Mouse (Mus musculus): ENCODE measurements around the gene Kcnq2.

Kcnq2 gene

DNA sequence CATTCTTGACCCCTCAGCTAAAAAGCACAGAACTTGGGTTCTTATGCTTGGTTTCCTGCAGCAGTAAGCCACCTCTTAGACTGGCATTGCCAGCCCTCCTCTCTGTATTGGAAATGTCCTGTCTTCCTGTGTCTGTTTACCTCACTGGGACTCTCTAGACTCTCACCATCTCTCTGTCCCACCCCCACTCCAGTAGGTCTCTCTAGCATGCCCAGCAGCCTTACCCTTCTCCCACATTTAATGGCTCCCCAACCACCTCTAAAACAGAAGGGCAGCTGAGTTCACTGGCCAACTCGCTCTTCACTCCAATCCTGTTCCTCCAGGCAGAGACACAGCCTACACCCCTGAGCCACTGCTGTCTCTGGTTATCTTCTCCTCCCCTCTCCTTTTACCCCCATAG, 33.5 kb downstream of the Kcnq2 start:
- no peak for DNase-seq (ENCODE audit: low read depth, low spot score)
- Histone ChIP-seq H3K27me3 (ENCODE audit: control insufficient read depth, insufficient read depth, low read length, poor library complexity, severe bottlenecking) (no peaks in the 10 kb centered on the region), H3K36me3 (ENCODE audit: control insufficient read depth, insufficient read depth, low read length, poor library complexity, severe bottlenecking) (no peaks in the 10 kb centered on the region)

- Histone ChIP-seq H3K36me3 (ENCODE audit: control insufficient read depth, insufficient read depth, low read length, poor library complexity, severe bottlenecking) (no peaks in the 10 kb centered on the region), H3K27me3 (ENCODE audit: control insufficient read depth, insufficient read depth, low read length, poor library complexity, severe bottlenecking) (no peaks in the 10 kb centered on the region)
- DNase-seq (ENCODE audit: low read depth, low spot score): no peak
Measured at GRCm38 (mm10) chr2:181100087-181100486, 35.0 kb downstream of the Kcnq2 start.

- H3K27me3 ChIP-seq (ENCODE audit: control insufficient read depth, insufficient read depth, low read length, poor library complexity, severe bottlenecking): no peaks in the 10 kb centered on the region
- H3K36me3 ChIP-seq (ENCODE audit: control insufficient read depth, insufficient read depth, low read length, poor library complexity, severe bottlenecking): no peaks in the 10 kb centered on the region
- DNase-seq (ENCODE audit: low read depth, low spot score): no peak
Measured at GRCm38 (mm10) chr2:181090123-181090522, 45.0 kb downstream of the Kcnq2 start.

GRCm38 (mm10) chr2:181084997-181085396, 50.1 kb downstream of the Kcnq2 start:
- DNase-seq (ENCODE audit: low read depth, low spot score): no peak
- Histone ChIP-seq H3K27me3 (ENCODE audit: control insufficient read depth, insufficient read depth, low read length, poor library complexity, severe bottlenecking) (no peaks in the 10 kb centered on the region), H3K36me3 (ENCODE audit: control insufficient read depth, insufficient read depth, low read length, poor library complexity, severe bottlenecking) (no peaks in the 10 kb centered on the region)

- H3K27me3 ChIP-seq (ENCODE audit: control insufficient read depth, insufficient read depth, low read length, poor library complexity, severe bottlenecking): no peaks in the 10 kb centered on the region
- DNase-seq (ENCODE audit: low read depth, low spot score): no peak
- H3K36me3 ChIP-seq (ENCODE audit: control insufficient read depth, insufficient read depth, low read length, poor library complexity, severe bottlenecking): no peaks in the 10 kb centered on the region
Measured at GRCm38 (mm10) chr2:181083945-181084344, 51.2 kb downstream of the Kcnq2 start.

- H3K36me3 ChIP-seq (ENCODE audit: control insufficient read depth, insufficient read depth, low read length, poor library complexity, severe bottlenecking): no peaks in the 10 kb centered on the region
- no peak for DNase-seq (ENCODE audit: low read depth, low spot score)
- H3K27me3 ChIP-seq (ENCODE audit: control insufficient read depth, insufficient read depth, low read length, poor library complexity, severe bottlenecking): no peaks in the 10 kb centered on the region
Measured at GRCm38 (mm10) chr2:181080886-181081285, 54.2 kb downstream of the Kcnq2 start.

DNA sequence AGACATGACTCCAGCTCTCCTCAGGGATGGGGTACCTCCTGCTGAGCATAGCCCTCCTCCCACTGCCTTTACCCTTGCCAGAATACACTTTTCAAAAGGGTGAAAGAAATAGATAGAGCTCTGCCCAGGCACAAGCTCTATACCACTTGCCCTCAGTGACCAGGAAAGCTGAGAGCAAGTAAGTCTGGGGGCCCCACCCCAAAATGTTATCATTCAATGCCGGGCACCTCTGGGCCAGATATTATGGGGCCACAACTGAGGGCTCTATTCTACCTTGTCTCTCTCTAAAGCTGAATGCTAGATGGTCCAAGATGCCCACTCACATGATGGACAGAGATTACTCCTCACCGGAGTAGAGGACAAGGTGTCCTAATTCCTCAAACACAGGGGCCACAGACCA, 55.6 kb downstream of the Kcnq2 start:
- Histone ChIP-seq H3K27me3 (ENCODE audit: control insufficient read depth, insufficient read depth, low read length, poor library complexity, severe bottlenecking) (no peaks in the 10 kb centered on the region), H3K36me3 (ENCODE audit: control insufficient read depth, insufficient read depth, low read length, poor library complexity, severe bottlenecking) (no peaks in the 10 kb centered on the region)
- DNase-seq (ENCODE audit: low read depth, low spot score): no peak

DNA sequence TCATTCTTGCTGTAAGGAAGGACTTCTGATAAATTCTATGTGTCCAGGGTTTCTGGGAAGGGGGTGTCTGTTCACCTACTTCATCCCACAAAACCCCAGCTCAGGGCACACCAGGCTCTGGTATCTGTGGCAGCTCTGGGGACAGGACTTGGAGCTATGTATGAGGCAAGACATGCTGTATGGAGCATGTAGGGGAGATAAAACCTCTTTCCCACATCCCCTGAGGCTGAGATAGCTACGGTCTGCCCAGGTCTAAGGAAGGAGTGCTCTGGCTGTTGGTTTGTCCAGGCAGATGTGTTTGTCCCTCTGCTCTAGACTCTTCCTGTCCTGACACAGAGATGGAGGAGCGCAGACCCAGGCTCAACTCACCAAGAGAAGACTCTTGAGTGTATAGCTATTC, 56.2 kb downstream of the Kcnq2 start:
- DNase-seq (ENCODE audit: low read depth, low spot score): no peak
- Histone ChIP-seq H3K36me3 (ENCODE audit: control insufficient read depth, insufficient read depth, low read length, poor library complexity, severe bottlenecking) (no peaks in the 10 kb centered on the region), H3K27me3 (ENCODE audit: control insufficient read depth, insufficient read depth, low read length, poor library complexity, severe bottlenecking) (no peaks in the 10 kb centered on the region)

GRCm38 (mm10) chr2:181075501-181075900, 59.6 kb downstream of the Kcnq2 start:
- no peaks in the 10 kb centered on the region for H3K27me3 ChIP-seq (ENCODE audit: control insufficient read depth, insufficient read depth, low read length, poor library complexity, severe bottlenecking)
- H3K36me3 ChIP-seq (ENCODE audit: control insufficient read depth, insufficient read depth, low read length, poor library complexity, severe bottlenecking): no peaks in the 10 kb centered on the region
- no peak for DNase-seq (ENCODE audit: low read depth, low spot score)

DNA sequence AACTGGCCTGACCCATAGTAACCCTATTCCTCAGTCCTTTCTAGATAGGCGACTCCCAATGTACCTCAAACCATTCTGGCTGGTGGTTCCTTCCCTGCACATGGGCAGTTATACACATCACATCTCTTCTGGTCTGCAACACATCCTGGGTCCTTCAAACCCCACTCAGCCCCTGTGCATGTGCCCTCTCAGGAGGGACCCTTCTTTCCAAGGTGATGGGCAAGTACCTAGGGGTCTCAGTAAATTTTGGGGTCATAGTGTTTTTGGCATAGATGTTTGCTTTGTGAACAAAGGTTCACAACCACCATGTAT, 62.7 kb downstream of the Kcnq2 start:
- no peaks in the 10 kb centered on the region for H3K27me3 ChIP-seq (ENCODE audit: control insufficient read depth, insufficient read depth, low read length, poor library complexity, severe bottlenecking)
- no peak for DNase-seq (ENCODE audit: low read depth, low spot score)
- no peaks in the 10 kb centered on the region for H3K36me3 ChIP-seq (ENCODE audit: control insufficient read depth, insufficient read depth, low read length, poor library complexity, severe bottlenecking)

- Histone ChIP-seq H3K36me3 (ENCODE audit: control insufficient read depth, insufficient read depth, low read length, poor library complexity, severe bottlenecking) (no peaks in the 10 kb centered on the region), H3K27me3 (ENCODE audit: control insufficient read depth, insufficient read depth, low read length, poor library complexity, severe bottlenecking) (no peaks in the 10 kb centered on the region)
- DNase-seq (ENCODE audit: low read depth, low spot score): peak; percentile 76
Measured at GRCm38 (mm10) chr2:181071706-181072402, 63.2 kb downstream of the Kcnq2 start.

GRCm38 (mm10) chr2:181070136-181070535, 65.0 kb downstream of the Kcnq2 start:
- no peak for DNase-seq (ENCODE audit: low read depth, low spot score)
- Histone ChIP-seq H3K36me3 (ENCODE audit: control insufficient read depth, insufficient read depth, low read length, poor library complexity, severe bottlenecking) (no peaks in the 10 kb centered on the region), H3K27me3 (ENCODE audit: control insufficient read depth, insufficient read depth, low read length, poor library complexity, severe bottlenecking) (no peaks in the 10 kb centered on the region)

DNA sequence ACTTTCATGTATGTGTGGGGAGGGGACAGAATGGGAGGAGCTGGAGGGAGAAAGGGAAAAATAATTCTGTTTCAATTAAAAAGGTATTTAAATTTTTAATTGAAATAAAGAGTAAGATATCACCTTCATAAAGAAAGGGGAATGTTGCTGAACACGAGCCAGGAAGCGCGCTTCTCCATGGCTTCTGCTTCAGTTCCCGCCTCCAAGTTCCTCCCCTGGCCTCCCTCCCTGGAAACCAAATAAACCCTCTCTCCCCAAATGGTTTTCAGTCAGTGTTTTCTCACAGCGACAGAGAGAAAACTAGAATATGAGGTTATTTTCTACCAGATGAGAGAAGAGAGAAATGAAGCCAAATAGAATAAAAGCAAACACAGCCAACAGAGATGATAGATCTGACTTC, 66.6 kb downstream of the Kcnq2 start:
- H3K36me3 ChIP-seq (ENCODE audit: control insufficient read depth, insufficient read depth, low read length, poor library complexity, severe bottlenecking): no peaks in the 10 kb centered on the region
- no peak for DNase-seq (ENCODE audit: low read depth, low spot score)
- no peaks in the 10 kb centered on the region for H3K27me3 ChIP-seq (ENCODE audit: control insufficient read depth, insufficient read depth, low read length, poor library complexity, severe bottlenecking)

- H3K36me3 ChIP-seq (ENCODE audit: control insufficient read depth, insufficient read depth, low read length, poor library complexity, severe bottlenecking): no peaks in the 10 kb centered on the region
- DNase-seq (ENCODE audit: low read depth, low spot score): no peak
- H3K27me3 ChIP-seq (ENCODE audit: control insufficient read depth, insufficient read depth, low read length, poor library complexity, severe bottlenecking): no peaks in the 10 kb centered on the region
Measured at GRCm38 (mm10) chr2:181065827-181066226, 69.3 kb downstream of the Kcnq2 start.

DNA sequence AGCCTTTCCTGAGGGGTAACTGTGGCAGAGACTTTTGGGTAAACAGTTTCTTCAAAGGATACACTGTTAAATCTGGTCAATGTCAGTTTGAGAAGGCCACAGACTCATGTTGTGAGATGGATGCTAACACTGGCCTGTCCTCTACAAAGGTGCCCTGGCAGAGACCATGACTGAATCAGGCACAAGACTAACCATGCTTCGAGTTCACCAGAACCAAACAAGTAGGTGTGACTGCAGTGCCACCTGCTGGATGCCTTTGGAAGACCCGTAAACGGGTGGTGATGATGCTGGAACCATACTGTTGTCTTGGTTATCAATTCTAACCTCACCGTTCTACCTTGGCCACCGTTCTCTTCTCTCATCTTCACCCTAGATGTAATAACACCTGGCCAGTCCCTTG, 75.0 kb downstream of the Kcnq2 start:
- Histone ChIP-seq H3K36me3 (ENCODE audit: control insufficient read depth, insufficient read depth, low read length, poor library complexity, severe bottlenecking) (no peaks in the 10 kb centered on the region), H3K27me3 (ENCODE audit: control insufficient read depth, insufficient read depth, low read length, poor library complexity, severe bottlenecking) (no peaks in the 10 kb centered on the region)
- DNase-seq (ENCODE audit: low read depth, low spot score): peak; percentile 69

DNA sequence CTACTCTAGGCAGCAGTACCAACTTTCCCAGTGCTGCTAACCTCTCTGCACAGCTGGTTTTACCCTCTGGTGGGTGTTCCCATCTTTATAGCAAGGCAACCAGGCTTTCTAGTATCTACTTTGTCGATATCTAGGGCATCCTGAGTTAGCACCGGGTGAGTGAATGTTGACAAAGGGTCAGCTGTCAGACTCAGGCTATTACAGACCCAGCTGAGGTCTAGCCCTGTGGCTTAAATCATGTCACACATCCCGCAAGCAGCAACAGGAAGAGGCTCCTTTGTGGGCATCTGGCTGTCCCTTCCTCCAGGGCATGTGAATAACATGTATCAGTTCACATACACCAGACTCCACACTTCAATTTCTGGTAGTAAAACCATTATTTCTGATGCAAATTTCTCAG, 76.9 kb downstream of the Kcnq2 start:
- Histone ChIP-seq H3K27me3 (ENCODE audit: control insufficient read depth, insufficient read depth, low read length, poor library complexity, severe bottlenecking) (no peaks in the 10 kb centered on the region), H3K36me3 (ENCODE audit: control insufficient read depth, insufficient read depth, low read length, poor library complexity, severe bottlenecking) (no peaks in the 10 kb centered on the region)
- DNase-seq (ENCODE audit: low read depth, low spot score): no peak
